Mouse (Mus musculus): Measurements from ENCODE around the gene Trim31.

Gene Trim31

DNA sequence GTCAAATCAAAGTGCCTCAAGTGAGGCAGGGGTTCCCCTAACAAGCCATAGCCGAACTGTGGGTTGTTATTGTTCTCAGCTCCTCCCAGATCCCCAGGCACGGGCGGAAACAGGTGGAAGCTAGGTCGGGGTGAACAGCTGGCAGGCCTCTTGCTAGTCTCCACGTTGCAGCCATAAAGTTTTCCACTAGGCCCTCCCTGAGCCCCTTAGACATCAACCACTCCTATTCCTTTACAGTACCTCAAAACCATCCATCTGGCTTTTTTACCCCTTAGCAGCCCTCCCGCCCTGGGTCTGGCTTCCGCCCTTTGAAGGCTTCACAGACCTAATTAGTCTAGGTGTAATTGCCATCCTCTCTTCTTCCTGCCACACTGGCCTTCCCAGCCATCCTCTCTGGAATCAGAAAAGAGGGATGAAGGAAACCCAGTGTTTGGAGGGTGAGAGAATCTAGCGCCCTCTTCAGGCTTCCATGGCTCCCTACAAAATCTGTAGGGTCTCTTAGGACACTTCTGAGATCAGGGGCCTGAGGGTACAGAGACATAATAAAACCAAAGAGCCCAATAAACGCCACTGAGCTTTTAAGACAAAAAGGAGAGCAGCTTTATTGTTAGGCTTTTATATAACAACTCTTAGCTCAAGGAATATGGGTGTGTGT, 46.3 kb downstream of the Trim31 start:
- no peak for DNase-seq (ENCODE audit: low read depth, low spot score)

GRCm38 (mm10) chr17:36947051-36947819, 49.3 kb downstream of the Trim31 start:
- DNase-seq (ENCODE audit: low read depth, low spot score) = no peak

GRCm38 (mm10) chr17:36948286-36948685, 50.4 kb downstream of the Trim31 start:
- DNase-seq (ENCODE audit: low read depth, low spot score) = no peak

DNA sequence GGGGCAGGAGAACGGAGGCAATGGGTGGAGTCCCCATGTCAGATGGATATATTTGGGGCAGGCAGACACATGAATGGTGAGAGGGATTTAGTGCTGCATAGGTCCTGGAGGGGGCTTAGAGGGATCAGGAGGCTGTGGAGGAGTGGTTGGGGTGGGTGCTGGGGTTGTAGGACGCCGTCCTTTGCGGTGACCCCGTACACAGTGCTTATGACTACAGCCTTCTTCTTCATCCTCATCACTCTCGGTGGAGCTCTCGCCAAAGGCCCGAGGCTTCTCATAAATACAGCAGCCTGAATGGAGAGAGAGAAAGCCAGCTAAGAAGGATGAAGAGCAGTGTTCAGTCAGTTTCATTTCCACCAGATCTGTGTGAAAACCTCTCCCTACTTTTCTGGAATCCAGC, 51.3 kb downstream of the Trim31 start:
- no peak for DNase-seq (ENCODE audit: low read depth, low spot score)

GRCm38 (mm10) chr17:36950981-36951947, 53.3 kb downstream of the Trim31 start, which contains the start of gene Ppp1r11:
Gene Ppp1r11, minus strand, starts transcription at chr17:36951741.
- peak; percentile 96 for DNase-seq (ENCODE audit: low read depth, low spot score)

- DNase-seq (ENCODE audit: low read depth, low spot score) = no peak
Observed at GRCm38 (mm10) chr17:36952631-36953030, 54.7 kb downstream of the Trim31 start.

- no peak for DNase-seq (ENCODE audit: low read depth, low spot score)
Observed at GRCm38 (mm10) chr17:36953062-36953461, 55.1 kb downstream of the Trim31 start.

DNA sequence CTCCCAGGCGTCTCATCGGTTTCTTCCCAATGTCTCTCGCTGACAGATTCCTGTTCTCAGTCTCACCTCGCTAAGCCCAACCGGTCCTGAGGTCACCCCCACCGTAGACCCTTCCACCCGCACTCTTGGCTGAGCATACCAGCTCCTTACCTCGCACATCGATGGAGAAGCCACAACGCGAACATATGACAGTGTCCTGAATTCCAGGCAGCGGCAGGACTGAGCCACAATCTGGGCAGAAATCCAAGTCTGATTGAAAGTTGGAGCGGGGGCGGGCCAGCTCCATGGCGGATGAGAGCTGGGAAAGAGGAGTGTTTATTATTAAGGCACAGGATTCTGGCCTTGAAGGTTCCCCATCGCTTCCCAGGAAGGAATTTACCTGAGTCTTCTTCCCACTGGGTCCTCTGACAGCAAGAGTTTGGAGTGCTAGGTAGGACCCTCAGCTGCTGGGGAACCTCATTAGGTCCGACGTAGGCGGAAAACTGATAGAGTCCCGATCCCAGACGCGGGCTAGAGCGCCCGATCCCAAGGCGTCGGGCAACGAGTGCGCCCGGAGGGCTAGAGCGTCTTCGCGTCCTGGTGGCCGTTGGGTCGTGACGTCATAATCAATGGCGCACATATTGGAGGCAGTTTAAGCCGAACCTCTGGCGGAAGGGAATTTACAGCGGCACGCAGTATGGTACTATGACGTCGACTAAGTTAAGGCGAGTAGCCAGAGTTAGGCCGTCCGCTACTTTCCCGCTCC, 60.3 kb downstream of the Trim31 start, which contains the start of the genes Znrd1 and Znrd1as:
TSS of gene Znrd1 (minus strand) at position 561 of the 745 bp plus-strand sequence.
TSS of gene Znrd1as (plus strand) at position 594 of the 745 bp plus-strand sequence.
- DNase-seq (ENCODE audit: low read depth, low spot score) = peak; percentile 98

DNA sequence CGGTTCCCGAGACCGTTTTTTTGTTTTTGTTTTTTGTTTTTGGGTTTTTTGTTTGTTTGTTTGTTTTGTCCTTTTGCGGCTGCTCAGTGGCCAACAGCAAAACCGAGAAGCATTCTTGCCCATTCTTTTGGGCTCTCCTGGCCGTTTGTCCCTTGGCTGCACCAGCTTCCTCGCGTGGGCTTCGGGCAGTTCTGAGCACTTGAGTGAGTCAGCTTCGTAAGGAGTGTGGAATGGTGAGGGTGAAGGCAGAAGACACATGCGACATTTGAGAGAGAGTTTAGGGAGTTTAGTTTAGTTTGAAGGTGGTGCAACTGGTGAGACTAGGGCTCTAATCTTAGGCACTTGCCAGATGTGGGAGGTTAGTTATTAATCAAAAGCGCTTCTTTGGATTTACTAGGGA, 61.0 kb downstream of the Trim31 start:
- DNase-seq (ENCODE audit: low read depth, low spot score) = no peak

Data from embryo, embryonic 11.5 days (tissue).